Mouse (Mus musculus) liver, adult 2 months (tissue): ENCODE data around the gene Sept11.

Experiments used
- CTCF ChIP-seq: fragments of 200-500 bp; IDR thresholded peaks from 2 replicates; pipeline ENCODE4 v1.5.1; 2011; ENCODE audit warnings: low read depth, low read length, control low read depth
- POLR2A ChIP-seq: fragments of 200-500 bp; IDR thresholded peaks from 2 replicates; pipeline ENCODE4 v1.6.1; 2011; ENCODE audit warnings: low read length, control low read depth; ENCODE audit not compliant: insufficient read depth; ENCODE audit errors: extremely low read depth

DNA sequence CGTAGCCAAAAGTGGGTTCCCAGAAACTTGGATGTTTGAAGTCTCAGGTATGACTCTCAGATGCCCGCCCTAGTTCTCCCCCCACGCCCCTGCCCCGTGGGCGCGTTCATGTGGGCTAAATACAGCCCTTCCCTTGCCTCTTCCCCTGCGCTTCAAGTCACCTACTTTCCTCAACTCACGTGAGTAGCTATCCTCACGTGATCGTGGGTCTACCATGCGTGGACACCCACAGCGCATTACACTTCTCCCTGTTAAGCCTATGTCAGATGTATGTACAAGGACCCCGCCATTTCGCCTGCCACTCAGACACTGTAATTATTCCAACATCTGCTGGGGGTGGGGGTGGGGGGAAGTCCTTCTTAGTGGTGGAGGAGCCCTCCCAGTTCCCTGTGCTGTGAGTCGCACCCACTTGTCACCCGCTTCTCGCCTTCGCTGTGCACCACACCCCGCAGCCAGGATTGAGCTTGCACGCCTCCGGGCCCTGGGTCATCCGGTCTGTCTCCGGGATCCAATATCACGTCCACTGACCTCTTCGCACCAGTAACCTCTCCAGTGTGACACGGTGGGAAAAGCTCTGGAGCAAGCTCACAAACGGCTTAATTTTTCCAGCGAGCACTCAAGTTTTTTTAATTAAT, 973 bp upstream of the Sept11 start:
- TF ChIP-seq POLR2A (no peak), CTCF (no peak)
